Mouse (Mus musculus) CD8-positive naive resting alpha-beta T cell, adult 2 months (primary cell): ENCODE results near the gene A130010J15Rik.

Experiments
- DNase-seq, 2 experiments: peaks; one replicate each; pipeline ENCODE4 v3.0.0; 2022; ENCODE audit warnings: low read depth in 2 of 2, low spot score in 2 of 2

Gene A130010J15Rik

DNA sequence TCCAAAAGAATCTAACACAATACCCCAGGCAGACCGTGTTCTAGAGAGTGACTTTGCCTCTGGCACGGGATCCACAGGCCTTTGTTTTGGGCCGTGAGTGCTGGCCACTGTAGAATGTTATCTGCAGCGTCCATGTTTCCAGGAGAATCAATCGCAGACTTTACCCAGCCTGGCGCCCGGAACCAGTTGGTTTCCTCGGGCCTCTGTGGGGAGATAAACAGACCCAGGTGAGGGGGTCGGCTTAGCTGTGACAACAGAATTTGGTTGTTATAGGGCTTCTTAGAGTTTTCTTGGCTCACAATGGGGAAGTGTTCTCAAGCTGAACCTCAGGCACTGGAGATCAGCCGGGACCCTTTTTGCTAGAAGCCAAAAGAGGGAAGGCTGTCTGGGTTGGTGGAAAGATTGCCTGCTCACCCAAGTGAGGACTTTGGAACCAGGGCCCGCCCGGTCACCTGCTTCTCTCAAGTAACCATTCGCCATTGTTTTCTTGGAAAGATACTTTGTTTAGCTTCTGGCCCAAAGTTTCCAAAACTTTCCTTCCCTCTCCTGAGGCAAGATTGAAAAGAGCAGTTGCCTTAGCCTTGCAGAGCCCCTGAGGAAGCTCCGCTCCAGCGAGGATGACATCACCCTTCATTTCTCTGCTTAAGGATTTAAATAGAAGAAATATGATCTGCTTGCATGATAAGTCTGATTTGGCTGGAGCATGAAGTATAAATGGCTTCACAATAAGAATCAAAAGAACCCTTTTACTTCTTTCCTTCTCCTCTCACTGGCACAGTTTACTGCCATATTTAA, 11.3 kb upstream of the A130010J15Rik start:
- DNase-seq = no peak

DNA sequence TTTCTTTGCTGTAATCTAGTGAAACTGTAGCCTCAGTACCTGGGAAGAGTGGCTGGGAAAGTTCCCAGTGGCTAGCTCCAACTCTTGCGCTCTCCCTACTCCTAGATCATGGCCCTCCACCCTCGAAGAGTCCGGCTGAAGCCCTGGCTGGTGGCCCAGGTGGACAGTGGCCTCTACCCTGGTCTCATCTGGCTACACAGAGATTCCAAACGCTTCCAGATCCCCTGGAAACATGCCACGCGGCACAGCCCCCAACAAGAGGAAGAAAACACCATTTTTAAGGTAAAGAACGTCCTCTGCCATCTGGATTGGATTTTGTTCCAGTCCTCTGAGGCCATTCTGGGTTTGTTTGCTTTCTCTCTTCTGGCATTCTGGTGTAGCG, 10.7 kb upstream of the A130010J15Rik start:
- no peak for DNase-seq

DNA sequence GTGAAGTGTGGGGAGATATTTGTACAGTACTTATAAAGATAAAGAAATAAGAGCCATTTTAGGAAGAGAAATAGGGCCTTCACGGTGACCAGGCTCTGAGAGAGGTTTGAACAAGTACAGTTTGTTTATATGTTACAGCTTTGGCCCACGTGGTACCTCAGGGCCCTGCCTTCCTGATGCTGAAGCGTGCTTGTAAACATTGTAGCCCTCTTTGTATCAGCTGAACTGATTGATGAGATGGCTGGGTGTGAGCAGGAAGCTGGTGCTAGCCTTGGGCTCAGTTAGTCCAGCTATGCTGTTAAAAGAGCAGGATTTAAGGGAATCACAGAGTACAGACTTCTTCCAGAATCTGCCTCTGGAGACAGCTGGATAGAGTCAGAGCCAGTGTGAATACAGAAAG, 8.7 kb upstream of the A130010J15Rik start:
- DNase-seq = no peak

DNA sequence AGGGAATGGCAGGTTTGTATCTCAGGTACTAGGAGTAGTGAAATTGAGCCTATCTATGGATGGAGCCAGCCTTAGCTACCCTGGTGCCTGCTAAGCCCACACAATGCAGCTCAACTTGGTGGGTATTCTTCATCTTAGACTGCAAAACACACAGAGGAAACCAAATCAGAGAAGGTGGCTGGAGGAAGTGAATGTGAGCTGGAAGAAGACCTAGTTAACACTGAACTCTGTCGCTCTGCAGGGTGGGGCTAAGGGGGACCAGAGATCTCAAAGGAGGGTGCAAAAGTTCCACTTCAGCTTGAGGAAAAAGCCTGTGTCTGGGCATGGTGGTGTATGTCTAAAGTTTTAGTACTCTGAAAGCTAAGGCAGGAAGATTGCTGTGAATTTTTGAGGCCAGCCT, 8.2 kb upstream of the A130010J15Rik start:
- DNase-seq = no peak

DNA sequence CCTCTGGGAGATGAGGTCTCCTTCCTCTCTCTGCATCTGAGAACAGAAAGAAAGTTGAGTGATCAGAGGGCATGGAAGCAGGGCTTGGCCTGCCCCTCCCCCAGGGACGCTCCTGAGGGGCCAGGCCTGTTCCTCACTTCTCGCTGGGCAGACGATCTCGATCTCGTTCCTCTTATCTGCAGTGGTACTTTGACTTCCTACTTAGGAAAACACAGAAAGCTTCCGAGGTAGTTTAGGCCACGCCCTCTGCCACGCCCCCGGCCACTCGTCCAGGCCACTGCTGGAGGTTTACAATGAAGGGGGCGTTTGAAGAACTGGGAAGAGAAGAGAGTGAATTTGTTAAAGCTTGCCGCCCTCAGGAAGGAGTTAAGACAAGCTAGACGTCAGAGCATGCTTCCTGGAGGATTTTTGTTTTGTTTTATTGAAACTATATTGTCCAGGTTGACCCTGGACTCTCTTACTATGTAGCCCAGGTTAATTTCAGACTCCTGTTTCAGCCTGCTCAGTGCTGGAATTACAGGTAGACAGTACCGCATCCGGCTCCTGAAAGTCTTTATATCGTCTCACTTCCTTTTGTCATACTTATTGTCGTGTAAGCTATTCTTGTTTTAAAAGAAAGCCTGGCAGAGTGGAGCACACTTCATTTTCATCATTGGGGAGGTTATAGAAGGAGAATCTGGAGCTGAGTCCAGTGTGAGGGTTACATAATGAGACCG, 7.4 kb upstream of the A130010J15Rik start:
- no peak for DNase-seq

DNA sequence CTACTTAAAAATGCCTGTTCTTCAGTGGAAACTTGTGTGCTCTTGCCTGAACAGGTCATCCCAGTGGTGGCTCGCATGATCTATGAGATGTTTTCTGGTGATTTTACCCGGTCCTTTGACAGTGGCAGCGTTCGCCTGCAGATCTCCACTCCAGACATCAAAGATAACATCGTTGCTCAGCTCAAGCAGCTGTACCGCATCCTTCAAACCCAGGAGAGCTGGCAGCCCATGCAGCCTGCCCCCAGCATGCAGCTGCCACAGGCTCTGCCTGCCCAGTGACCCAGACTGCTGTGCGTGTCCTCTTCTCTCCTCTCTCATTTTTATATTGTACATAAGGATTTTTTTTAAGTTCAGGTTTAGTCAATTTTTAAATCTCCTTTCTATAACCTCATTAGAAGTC, 1.4 kb downstream of the A130010J15Rik start:
- no peak for DNase-seq

DNA sequence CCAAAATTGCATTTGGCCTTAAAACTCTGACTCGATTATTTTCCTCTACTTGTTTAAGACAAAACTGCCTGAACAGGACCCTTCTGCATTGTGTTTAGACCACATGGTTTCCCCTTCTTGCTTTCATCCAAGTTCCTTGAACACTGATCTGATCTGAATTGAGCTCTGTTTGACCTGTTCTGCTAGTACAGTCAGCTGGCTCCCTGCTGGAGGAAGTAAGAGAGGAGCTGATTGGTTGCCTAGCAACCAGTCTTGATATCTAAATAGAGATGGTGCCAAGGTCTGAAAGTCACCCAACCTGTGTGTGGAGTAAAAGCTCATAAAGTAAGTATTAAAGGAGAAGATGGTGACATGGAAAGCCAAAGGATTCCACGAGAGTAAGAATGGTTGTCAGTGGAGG, 2.0 kb downstream of the A130010J15Rik start:
- no peak for DNase-seq

DNA sequence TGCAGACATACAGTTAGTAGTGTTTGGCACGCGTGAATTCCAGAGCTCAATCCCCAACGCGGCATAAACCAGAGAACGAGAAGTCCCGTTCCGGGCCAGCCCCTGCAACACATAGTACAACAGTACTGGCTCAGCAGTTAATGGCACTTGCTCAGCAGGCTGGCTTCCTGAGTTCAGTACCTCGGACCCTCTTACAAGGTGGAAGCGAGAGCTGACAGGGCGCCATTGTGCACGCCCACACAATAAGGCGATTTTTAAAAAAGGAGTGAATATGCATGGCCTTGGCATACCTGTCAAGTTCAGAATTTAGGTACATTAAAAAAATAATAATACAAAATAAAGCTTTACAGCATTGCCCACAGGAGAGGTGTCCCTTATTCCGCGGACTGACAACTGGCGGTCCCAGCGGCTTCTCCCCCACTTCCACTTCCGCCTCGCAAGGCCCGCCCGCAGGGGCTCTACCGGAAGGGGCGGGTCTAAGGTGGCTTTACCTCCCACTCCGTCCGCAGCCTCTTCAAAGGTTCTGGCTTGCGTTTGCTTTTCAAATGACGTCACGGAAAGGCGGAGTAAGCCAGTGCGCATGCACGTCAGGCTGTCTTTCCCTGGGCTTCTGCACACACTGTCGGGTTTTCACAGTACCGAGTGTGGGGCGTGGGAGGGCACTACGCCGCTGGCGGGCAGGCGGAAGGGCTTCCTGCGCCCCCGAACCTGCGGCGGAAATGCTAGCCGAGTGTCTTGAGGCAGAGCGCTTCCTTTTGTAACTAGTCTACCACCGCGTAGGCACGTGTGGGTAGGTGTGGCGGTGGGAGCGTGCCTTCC, 5.4 kb downstream of the A130010J15Rik start:
- DNase-seq = peak; percentile 98

DNA sequence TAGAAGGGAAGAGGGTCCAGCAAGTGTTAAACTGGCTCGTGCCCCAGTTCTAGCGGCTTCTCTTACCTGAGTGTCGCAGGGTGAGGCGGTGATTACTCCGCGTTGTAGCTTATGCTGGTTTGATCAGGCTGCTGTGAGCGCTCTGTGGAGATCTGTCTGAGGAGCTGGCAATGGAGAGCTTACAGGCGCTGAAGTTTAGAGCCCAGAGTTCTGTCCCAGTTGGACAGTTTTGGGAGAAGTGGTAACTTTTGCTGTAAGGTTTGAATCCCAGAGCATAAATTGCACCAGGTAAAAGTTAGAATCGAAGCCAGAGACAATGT, 5.9 kb downstream of the A130010J15Rik start:
- DNase-seq = no peak

DNA sequence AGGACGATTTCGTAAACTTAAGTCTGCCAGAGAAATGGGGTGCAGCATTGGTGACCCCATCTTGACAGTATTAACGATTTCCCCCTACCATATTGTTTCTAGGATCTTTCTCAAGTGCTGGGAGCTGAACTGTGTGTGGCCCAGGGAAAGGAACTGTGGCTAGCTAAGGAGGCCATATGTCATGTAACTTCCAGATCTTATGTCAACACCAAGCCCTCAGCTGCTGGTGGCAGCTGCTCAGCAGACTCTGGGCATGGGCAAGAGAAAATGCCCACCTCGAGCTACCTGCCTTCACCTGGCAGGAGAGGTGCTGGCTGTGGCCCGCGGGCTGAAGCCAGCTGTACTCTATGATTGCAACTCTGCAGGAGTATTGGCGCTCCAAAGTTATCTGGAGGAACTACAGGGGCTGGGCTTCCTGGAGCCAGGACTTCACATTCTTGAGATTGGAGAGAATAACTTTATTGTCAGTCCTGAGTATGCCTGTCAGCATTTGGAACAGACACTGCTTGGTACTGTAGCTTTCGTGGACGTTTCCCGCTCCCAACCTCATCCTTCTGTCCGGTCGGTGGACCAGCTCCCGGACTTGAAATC, 6.4 kb downstream of the A130010J15Rik start:
- no peak for DNase-seq

DNA sequence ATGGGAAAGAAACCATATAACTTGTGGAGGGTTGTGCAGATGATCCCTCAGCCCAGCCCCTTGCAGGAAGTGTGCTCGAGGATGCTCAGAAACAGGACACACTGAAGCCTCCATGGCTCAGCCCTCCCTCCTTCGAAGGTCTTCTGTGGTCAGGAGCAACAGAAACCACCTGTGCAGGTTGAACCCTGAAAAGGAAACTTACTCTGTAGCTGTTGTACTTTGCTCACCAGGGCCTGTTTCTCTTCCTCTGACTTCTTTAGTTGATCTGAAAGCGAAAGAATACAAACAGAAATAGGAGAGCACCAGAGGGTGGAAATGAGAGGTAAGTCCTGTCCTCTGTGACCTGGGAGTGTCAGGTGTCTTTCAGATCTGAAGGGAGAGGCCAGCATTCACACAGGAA, 13.3 kb downstream of the A130010J15Rik start:
- no peak for DNase-seq

DNA sequence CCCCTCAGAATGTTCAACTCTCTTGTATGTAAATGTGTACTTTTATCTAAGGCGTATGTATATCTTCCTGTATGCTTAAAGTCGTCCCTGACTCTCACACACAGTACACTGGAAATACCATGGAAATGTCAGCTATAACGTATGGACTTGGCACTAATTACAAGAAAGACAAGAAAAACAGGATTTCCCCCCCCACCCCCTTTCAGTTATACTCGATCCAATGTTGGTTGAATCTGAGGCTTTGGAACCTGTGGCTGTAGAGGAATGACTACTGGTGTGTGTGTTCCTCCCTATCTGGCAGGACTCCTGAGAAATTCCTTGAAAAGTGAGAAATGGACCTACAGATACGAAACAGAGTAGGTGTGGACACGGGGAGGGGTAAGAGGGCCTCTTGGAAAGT, 20.4 kb downstream of the A130010J15Rik start:
- no peak for DNase-seq

DNA sequence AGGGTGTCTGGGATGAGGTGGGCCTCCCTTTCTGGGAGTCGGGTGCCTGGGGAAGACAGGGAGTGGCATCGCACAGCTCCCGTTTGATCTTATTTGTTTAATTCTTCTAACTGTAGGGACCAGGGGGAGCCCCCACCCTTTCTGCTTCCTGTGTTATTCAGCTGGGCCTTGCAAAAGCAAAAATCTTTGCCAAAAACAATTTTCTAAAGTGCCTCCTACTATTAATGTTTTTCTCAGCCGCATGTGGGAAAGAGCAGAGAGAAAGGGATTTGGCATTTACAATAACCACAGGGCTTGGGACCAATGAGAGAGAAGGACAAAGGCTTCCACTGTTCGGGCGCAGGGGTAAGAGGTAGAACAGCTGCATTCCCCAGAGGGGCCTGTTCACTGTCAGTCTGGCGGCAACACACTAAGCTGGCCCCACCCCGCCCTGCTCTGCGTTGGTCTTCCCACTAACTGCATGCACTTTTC, 21.3 kb downstream of the A130010J15Rik start:
- DNase-seq = peak in 1 of 2 experiments; percentile 54

DNA sequence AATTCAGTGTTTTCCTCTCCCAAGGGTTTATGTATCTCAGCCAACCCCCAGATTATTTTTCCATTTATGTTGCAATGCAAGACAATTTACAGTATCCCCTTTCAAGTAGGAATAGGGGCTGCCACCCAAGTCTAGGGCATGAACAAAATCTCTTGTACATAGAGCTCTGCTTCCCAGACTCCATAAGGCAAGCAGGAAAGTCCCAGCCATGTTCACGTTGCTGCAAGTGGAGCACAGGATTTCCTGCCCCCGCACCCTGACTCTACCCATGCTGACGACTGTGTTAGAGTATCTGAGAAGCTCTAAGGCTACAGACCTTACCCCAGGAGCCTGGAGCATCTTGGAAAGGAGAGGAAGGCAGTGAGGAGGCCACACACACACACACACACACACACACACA, 21.9 kb downstream of the A130010J15Rik start:
- DNase-seq = no peak

DNA sequence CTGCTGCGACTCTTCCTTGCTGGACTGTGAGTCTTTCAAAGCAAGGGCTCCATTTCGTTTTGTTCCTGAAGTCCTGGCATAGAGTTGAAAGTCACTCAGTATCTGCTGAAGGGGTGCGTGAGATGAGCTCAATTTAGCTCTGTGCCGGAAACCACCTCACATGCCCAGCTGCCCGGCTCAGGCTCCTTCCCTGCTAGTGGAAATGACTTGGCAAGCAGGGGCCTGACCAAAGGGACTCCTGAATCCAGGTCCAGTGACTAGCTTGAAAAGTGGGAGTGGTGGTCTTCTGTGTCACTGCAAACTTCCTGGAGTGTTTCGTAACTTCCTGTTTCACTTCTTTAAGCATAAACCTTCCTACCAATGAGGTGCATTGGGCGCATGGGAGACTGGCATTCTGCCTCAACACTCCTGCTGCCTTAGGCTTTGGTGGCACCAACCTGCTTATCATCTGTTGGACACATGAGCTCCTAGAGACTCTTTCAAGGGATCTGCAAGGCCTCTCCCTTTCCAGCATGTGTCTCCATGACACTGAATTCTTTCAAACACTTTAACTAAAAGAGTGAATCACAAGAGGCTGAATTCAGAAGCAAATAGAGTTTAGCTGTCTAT, 23.9 kb downstream of the A130010J15Rik start:
- no peak for DNase-seq

DNA sequence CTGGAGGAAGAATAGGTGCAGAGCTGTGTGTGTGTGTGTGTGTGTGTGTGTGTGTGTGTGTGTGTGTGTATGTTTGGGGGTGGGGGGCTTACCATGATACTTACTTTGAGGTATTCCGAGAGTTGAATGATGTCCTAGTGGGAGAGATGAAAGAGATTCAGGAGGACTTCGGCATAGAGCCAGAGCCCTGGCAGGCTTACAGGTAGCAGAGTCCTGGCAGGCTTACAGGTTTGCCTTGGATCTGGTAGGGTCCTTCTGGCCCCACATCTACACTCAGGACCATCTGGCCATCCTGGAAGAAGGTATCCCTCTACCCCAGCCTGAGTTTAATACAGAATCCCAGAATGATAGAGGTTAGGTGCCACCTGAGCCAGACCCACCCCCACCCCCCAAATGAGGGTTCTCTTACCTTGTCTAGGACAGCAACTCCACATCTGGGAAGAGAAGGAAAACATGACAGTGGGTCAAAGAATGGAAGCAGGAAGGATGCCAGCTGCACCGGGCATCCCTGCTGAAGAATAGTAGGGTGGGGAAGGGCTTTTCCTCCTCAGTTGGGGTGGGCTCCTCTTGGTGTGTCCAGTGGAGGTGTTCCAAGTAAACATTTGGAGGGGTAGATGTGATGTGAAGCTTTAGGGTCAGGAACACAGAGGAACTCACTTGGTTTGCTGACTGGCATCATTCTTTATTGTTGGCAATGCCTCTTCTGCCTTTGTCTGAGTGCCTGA, 26.7 kb downstream of the A130010J15Rik start:
- DNase-seq = no peak

DNA sequence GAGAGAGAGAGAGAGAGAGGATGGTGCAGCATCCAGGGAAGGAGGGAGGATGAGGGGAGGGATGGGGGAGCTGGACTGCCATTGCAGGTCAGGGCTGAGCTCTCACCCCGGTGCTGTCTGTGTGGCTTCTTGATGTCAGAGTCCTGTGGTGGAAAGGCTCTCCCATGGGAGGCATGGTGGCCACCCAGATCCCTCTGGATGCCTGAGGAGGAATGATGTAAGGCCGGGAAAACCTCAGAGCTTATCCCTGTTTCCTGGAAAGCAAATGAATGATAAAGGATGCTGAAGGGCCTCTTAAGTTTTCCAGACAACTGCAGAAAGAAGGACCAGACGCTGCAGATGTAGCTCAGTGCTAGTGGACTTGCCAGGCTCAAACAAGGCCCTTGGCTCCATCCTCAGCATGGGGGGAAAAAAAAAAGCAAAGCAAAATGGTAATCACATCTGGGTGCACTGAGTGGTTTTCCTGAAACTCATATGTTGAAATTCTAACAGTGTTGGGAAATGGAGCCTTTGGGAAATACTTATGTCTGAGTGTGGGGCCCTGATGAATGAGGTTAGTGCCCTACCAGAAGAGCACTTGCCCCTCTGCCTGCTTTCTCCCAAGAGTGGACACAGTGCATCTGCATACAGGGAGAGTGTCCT, 27.4 kb downstream of the A130010J15Rik start:
- DNase-seq = no peak

DNA sequence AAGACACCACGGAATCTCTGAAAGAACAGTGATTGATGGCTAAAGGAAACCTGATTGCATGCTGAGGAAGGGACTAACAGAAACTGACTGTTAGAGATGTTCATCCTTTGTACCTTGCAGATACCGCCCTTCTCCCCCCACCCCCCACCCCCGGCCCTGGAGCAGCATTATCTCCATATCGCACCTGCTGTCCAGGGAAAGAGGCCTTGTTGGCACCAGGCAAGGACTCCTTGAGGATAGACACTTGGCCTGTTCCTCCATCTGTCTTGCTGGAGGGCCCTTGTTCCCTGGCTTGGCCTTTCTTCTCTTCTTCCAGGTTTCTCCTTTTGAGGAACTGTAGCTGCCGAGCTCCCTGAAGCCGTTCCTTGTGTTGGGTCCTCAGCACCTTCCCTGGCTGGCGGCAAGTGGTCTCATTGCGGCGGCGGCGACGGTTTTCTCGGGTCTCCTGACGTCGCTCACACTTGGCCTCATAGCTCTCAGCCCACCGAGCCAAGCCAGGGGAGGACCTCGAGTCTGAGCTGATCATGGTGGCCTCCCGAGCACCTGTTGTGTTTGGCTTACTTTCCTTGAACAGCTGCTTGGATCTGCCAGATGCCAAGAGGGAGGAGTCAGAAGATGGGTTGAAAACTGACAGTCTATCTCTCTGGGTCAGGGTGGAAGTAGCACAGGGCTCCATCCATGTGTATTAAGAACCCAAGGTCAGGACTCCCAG, 29.8 kb downstream of the A130010J15Rik start:
- DNase-seq = no peak

DNA sequence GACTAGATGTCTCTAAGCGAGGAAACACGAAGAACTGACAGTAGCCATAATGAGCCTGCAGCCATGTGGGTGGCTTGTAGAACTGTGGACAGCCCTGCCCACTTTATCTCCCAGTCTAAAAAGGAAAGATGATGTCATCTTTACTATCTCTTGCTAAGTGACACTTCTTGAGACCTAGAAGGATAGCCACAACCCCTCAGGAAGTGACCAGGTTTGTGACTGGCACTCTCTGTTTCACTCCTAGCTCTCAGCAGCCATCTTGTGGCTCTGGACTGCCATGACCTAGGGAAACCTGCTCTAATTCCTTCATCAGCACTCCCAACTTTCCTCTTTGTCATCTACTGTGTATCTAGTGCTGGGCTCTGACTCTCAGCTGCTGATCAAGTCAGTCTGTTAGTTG, 30.5 kb downstream of the A130010J15Rik start:
- DNase-seq = no peak
